ENCODE assay signal across 14 mouse cellular contexts in genomic region chr8:73281996-73282395, GRCm38 (mm10).
DNase-seq lines count a peak whose midpoint lies in the region; ATAC-seq and TF ChIP-seq lines count a peak whose summit lies in the region.
"Had no signal": no experiment of that assay in that cellular context is flagged by ENCODE, and none has a peak within 500 bp of the region (broad histone marks: within the 10 kb centered on the region; RNA-seq: fewer than 3 reads in every experiment).

No protein-coding gene starts in this region.

- H3K27ac ChIP-seq in hindbrain, embryonic 14.5 days: no peak overlapping the region
- no peak overlapping the region for H3K27ac ChIP-seq in hindbrain, embryonic 12.5 days
- H3K27ac ChIP-seq in intestine, embryonic 15.5 days: no peak overlapping the region
- H3K27ac ChIP-seq: forebrain, embryonic 10.5 days had no signal

- H3K36me3 ChIP-seq in hindbrain, embryonic 14.5 days (replicated peaks; ENCODE audit: control insufficient read depth, insufficient read depth): no peaks in the 10 kb centered on the region
- H3K36me3 ChIP-seq in hindbrain, embryonic 12.5 days: no peaks in the 10 kb centered on the region
- no peaks in the 10 kb centered on the region for H3K36me3 ChIP-seq in myocyte (ENCODE audit: control insufficient read depth, insufficient read depth)
- H3K36me3 ChIP-seq in intestine, embryonic 15.5 days: no peaks in the 10 kb centered on the region
- H3K36me3 ChIP-seq: forebrain, embryonic 10.5 days had no signal

- no peak overlapping the region for H3K9ac ChIP-seq in hindbrain, embryonic 14.5 days
- H3K9ac ChIP-seq in hindbrain, embryonic 12.5 days: no peak overlapping the region
- H3K9ac ChIP-seq in intestine, embryonic 15.5 days: no peak overlapping the region

- WGBS in hindbrain, embryonic 14.5 days: 82% methylated on average over 4 of the region's 4 CpGs
- WGBS in hindbrain, embryonic 12.5 days: 90% methylated on average over 4 of the region's 4 CpGs
- 88% methylated on average over 4 of the region's 4 CpGs for WGBS in intestine, embryonic 15.5 days

- H3K27me3 ChIP-seq in hindbrain, embryonic 14.5 days (ENCODE audit: control insufficient read depth, insufficient read depth, low read length): no peaks in the 10 kb centered on the region
- H3K27me3 ChIP-seq in hindbrain, embryonic 12.5 days: no peaks in the 10 kb centered on the region
- no peaks in the 10 kb centered on the region for H3K27me3 ChIP-seq in myocyte (ENCODE audit: control insufficient read depth, insufficient read depth, insufficient read length)
- no peaks in the 10 kb centered on the region for H3K27me3 ChIP-seq in intestine, embryonic 15.5 days (replicated peaks)

- ATAC-seq in hindbrain, embryonic 14.5 days (ENCODE audit: low FRiP score): peak; percentile 44; the same call in 1 of the 2 replicates
- ATAC-seq in hindbrain, embryonic 12.5 days (ENCODE audit: low FRiP score): no peak
- ATAC-seq in intestine, embryonic 15.5 days: no peak

- H3K4me3 ChIP-seq in hindbrain, embryonic 14.5 days (replicated peaks; ENCODE audit: low read length): no peak overlapping the region
- H3K4me3 ChIP-seq in hindbrain, embryonic 12.5 days: no peak overlapping the region
- H3K4me3 ChIP-seq in myocyte: no peak overlapping the region
- H3K4me3 ChIP-seq in intestine, embryonic 15.5 days (replicated peaks): no peak overlapping the region
- H3K4me3 ChIP-seq: forebrain, embryonic 10.5 days had no signal

- no peak overlapping the region for H3ac ChIP-seq in myocyte (ENCODE audit: control insufficient read depth, insufficient read length)

- H3K4me1 ChIP-seq in hindbrain, embryonic 14.5 days (replicated peaks; ENCODE audit: control insufficient read depth, insufficient read depth, low read length): no peaks in the 10 kb centered on the region
- H3K4me1 ChIP-seq in hindbrain, embryonic 12.5 days: no peaks in the 10 kb centered on the region
- H3K4me1 ChIP-seq in intestine, embryonic 15.5 days (replicated peaks): no peaks in the 10 kb centered on the region
- H3K4me1 ChIP-seq: forebrain, embryonic 10.5 days had no signal

- peaks cover 45% of the 10 kb centered on the region for H3K79me2 ChIP-seq in myocyte (ENCODE audit: control insufficient read depth, insufficient read depth)

- no peak for TF ChIP-seq POLR2A in myocyte (IDR thresholded peaks at IDR 0.05; ENCODE audit: insufficient read length, low read depth)

- H3K4me2 ChIP-seq in hindbrain, embryonic 14.5 days (replicated peaks): no peak overlapping the region
- no peak overlapping the region for H3K4me2 ChIP-seq in hindbrain, embryonic 12.5 days (replicated peaks)
- no peak overlapping the region for H3K4me2 ChIP-seq in myocyte (ENCODE audit: low read depth)
- no peak overlapping the region for H3K4me2 ChIP-seq in intestine, embryonic 15.5 days (replicated peaks)

- DNase-seq in hindbrain, embryonic 14.5 days (ENCODE audit: low spot score): no peak
- peak; percentile 6 for DNase-seq in ovary, postnatal 10 days (ENCODE audit: low spot score)
- no peak for DNase-seq in ovary, adult 18-20 months (ENCODE audit: low spot score)
- DNase-seq in cerebellum, adult 9-11 months: peak; percentile 15
- DNase-seq in urinary bladder, adult 2 months (ENCODE audit: low spot score): no peak
- DNase-seq: adrenal gland, adult 8-10 months; embryo, embryonic 11 days; kidney, adult 18-20 months; liver; right cerebral cortex, postnatal 25 days had no signal

- H3K9me3 ChIP-seq in hindbrain, embryonic 14.5 days (ENCODE audit: control insufficient read depth, low read length): no peaks in the 10 kb centered on the region
- H3K9me3 ChIP-seq in hindbrain, embryonic 12.5 days (replicated peaks): no peaks in the 10 kb centered on the region
- H3K9me3 ChIP-seq in intestine, embryonic 15.5 days: no peaks in the 10 kb centered on the region
- H3K9me3 ChIP-seq: forebrain, embryonic 10.5 days had no signal

TF ChIP-seq in myocyte, 11 proteins besides CTCF, POLR2A, EP300 and RAD21:
- TF ChIP-seq TCF12 (IDR thresholded peaks at IDR 0.05; ENCODE audit: insufficient read depth, poor library complexity, severe bottlenecking) (peak; percentile 6), MAX (IDR thresholded peaks at IDR 0.05; ENCODE audit: low read depth) (no peak), USF1 (IDR thresholded peaks at IDR 0.05; ENCODE audit: low read depth) (no peak), CEBPB (IDR thresholded peaks at IDR 0.05; ENCODE audit: insufficient read depth, poor library complexity, severe bottlenecking) (no peak), MYOD1 (IDR thresholded peaks at IDR 0.05; ENCODE audit: control insufficient read depth in 1 of 3, insufficient read length in 2 of 3, low read depth in 2 of 3) (peak in 2 of 3 experiments; percentile 60 to 81), SRF (IDR thresholded peaks at IDR 0.05; ENCODE audit: control insufficient read depth, insufficient read length, low read depth) (no peak), TCF3 (IDR thresholded peaks at IDR 0.05; ENCODE audit: insufficient read length, low read depth) (peak; percentile 22), E2F4 (IDR thresholded peaks at IDR 0.05; ENCODE audit: insufficient read depth) (no peak), REST (IDR thresholded peaks at IDR 0.05; ENCODE audit: insufficient read depth, insufficient read length) (no peak), MYOG (IDR thresholded peaks at IDR 0.05; ENCODE audit: control insufficient read depth in 1 of 3, insufficient read depth in 1 of 3, insufficient read length in 2 of 3, low read depth in 2 of 3) (peak; percentile 22 to 86 (median 56)), POLR2AphosphoS2 (IDR thresholded peaks at IDR 0.05; ENCODE audit: insufficient read length, low read depth) (no peak)
TF ChIP-seq in myocyte: peak in this region for 4.

Comparison
In these comparisons a context has a peak if more than half of its experiments do, and no peak if none do; other contexts are left out.
1. DNase-seq: peak in ovary, postnatal 10 days (single experiment) and cerebellum, adult 9-11 months (single experiment); none in hindbrain, embryonic 14.5 days (single experiment), ovary, adult 18-20 months (single experiment) and urinary bladder, adult 2 months (single experiment).